Mouse (Mus musculus) myocyte (in vitro differentiated cells): ENCODE measurements around the gene Cd79b. TPM values are rescaled to one million over a fixed set of nuclear protein-coding genes. Genes with fewer than 3 reads are reported as not detected.

Source experiments
- H3K27me3 ChIP-seq: one replicate; pipeline ENCODE4 v1.6.1; 2011; ENCODE audit not compliant: control insufficient read depth, insufficient read depth, insufficient read length
- H3K36me3 ChIP-seq: one replicate; pipeline ENCODE4 v1.6.1; 2011; ENCODE audit not compliant: control insufficient read depth, insufficient read depth
- H3K4me2 ChIP-seq: one replicate; pipeline ENCODE4 v1.6.1; 2011; ENCODE audit warnings: low read depth, control low read depth
- H3K4me3 ChIP-seq: one replicate; pipeline ENCODE4 v1.5.1; 2011; ENCODE audit warnings: mild to moderate bottlenecking, control low read depth, moderate library complexity
- H3K79me2 ChIP-seq: one replicate; pipeline ENCODE4 v1.6.1; 2011; ENCODE audit not compliant: control insufficient read depth, insufficient read depth
- H3ac ChIP-seq: one replicate; pipeline ENCODE4 v1.6.1; 2011; ENCODE audit not compliant: control insufficient read depth, insufficient read length
- CEBPB ChIP-seq: IDR thresholded peaks from 2 replicates; pipeline ENCODE4 v1.6.1; 2011; ENCODE audit warnings: mild to moderate bottlenecking, moderate library complexity; ENCODE audit not compliant: poor library complexity, insufficient read depth, severe bottlenecking
- E2F4 ChIP-seq: IDR thresholded peaks from one replicate; pipeline ENCODE4 v1.6.1; 2011; ENCODE audit warnings: mild to moderate bottlenecking, control low read depth, moderate library complexity; ENCODE audit not compliant: insufficient read depth
- MAX ChIP-seq: IDR thresholded peaks from one replicate; pipeline ENCODE4 v1.6.1; 2011; ENCODE audit warnings: low read depth, mild to moderate bottlenecking, control low read depth
- MYOD1 ChIP-seq, 3 experiments: IDR thresholded peaks; one replicate each; pipeline ENCODE4 v1.6.1; 2011; ENCODE audit warnings: control low read depth in 2 of 3, low read depth in 2 of 3, mild to moderate bottlenecking in 2 of 3, moderate library complexity in 1 of 3; ENCODE audit not compliant: insufficient read length in 2 of 3, control insufficient read depth in 1 of 3
- MYOG ChIP-seq, 3 experiments: IDR thresholded peaks; one replicate each; pipeline ENCODE4 v1.6.1; 2011; ENCODE audit warnings: control low read depth in 2 of 3, low read depth in 2 of 3, mild to moderate bottlenecking in 2 of 3; ENCODE audit not compliant: insufficient read length in 2 of 3, control insufficient read depth in 1 of 3, insufficient read depth in 1 of 3
- POLR2A ChIP-seq: IDR thresholded peaks from one replicate; pipeline ENCODE4 v1.6.1; 2011; ENCODE audit warnings: low read depth, mild to moderate bottlenecking, control low read depth, moderate library complexity; ENCODE audit not compliant: insufficient read length
- POLR2AphosphoS2 ChIP-seq: IDR thresholded peaks from one replicate; pipeline ENCODE4 v1.6.1; 2011; ENCODE audit warnings: low read depth, control low read depth; ENCODE audit not compliant: insufficient read length
- REST ChIP-seq: IDR thresholded peaks from one replicate; pipeline ENCODE4 v1.6.1; 2011; ENCODE audit warnings: mild to moderate bottlenecking, control low read depth, moderate library complexity; ENCODE audit not compliant: insufficient read depth, insufficient read length
- SRF ChIP-seq: IDR thresholded peaks from one replicate; pipeline ENCODE4 v1.6.1; 2011; ENCODE audit warnings: low read depth; ENCODE audit not compliant: control insufficient read depth, insufficient read length
- TCF12 ChIP-seq: IDR thresholded peaks from one replicate; pipeline ENCODE4 v1.6.1; 2011; ENCODE audit warnings: mild to moderate bottlenecking, control low read depth; ENCODE audit not compliant: poor library complexity, insufficient read depth, severe bottlenecking
- TCF3 ChIP-seq: IDR thresholded peaks from one replicate; pipeline ENCODE4 v1.6.1; 2011; ENCODE audit warnings: low read depth, control low read depth; ENCODE audit not compliant: insufficient read length
- USF1 ChIP-seq: IDR thresholded peaks from one replicate; pipeline ENCODE4 v1.6.1; 2011; ENCODE audit warnings: low read depth, mild to moderate bottlenecking, control low read depth, moderate library complexity
- polyA plus RNA-seq: library from polyadenylated mRNA; unstranded; fragments of >200 nt; fragmentation: generic; extraction: Trizol; gene quantifications from one replicate; pipeline ENCODE4 v1.2.1, GENCODE M21; 2012; ENCODE audit warnings: missing spikeins

The Cd79b gene
- polyA plus RNA-seq, 1 experiment = not detected

DNA sequence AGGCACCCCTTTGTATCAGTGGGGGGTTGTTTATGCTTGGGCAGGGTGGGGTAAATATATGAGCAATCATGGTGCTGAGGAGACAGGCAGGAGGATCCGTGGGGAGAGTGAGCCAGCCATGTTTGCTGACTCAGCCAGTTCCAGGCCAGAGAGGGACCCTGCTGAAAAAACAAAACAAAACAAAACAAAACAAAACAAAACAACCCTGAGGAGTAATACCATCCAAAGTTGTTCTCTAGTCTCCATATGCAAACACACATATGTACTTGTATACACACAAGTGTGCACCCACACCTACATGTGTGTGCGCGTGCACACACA lies 8.5 kb downstream of the Cd79b start:
- H3K36me3 ChIP-seq = no peaks in the 10 kb centered on the region
- no peak overlapping the region for H3ac ChIP-seq
- no peak overlapping the region for H3K4me3 ChIP-seq
- H3K4me2 ChIP-seq = no peak overlapping the region
- H3K27me3 ChIP-seq = peaks cover 12% of the 10 kb centered on the region
- no peak for TF ChIP-seq TCF3
- TF ChIP-seq CEBPB = no peak
- no peak for TF ChIP-seq POLR2AphosphoS2
- TF ChIP-seq TCF12 = no peak
- TF ChIP-seq E2F4 = no peak
- no peak for TF ChIP-seq MYOG (IDR thresholded peaks at IDR 0.05; ENCODE audit: control insufficient read depth in 1 of 3, insufficient read depth in 1 of 3, insufficient read length in 2 of 3, low read depth in 2 of 3)
- no peak for TF ChIP-seq POLR2A
- no peak for TF ChIP-seq MAX
- no peak for TF ChIP-seq MYOD1 (IDR thresholded peaks at IDR 0.05; ENCODE audit: control insufficient read depth in 1 of 3, insufficient read length in 2 of 3, low read depth in 2 of 3)
- H3K79me2 ChIP-seq = no peaks in the 10 kb centered on the region

DNA sequence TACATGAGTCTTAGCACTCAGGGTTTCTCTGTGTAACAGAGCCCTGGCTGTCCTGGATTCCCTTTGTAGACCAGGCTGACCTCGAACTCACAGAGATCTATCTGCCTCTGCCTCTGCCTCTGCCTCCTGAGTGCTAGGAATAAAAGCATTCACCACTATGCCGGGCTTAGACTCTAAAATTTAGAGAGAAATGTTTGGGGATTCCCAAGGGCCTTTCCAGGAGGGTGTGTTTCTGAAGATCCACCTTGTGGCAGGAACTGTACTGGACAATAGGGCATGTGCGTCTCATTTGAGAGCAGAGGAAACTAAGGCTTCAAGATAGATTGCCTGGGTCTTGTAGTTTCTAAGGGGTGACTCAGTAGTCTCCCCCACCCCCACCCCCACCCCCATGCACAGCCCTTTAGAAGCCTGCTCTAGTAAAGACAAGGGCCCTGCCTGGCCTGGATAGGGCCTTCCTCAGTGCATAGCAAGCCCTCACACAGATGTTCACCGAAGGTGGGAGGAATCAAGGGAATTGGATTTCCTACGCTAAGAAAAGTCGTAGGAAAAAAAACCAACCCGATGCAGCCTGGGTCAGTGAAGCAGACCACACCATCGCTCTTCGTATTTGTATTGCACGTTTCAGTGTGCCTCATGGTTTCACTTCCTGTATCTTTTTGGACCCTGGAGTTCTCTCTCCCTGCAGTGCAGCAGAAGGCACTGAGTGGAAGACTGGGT lies 9.1 kb downstream of the Cd79b start:
- TF ChIP-seq TCF12 (no peak), POLR2A (no peak), REST (no peak), CEBPB (no peak), MYOG (IDR thresholded peaks at IDR 0.05; ENCODE audit: control insufficient read depth in 1 of 3, insufficient read depth in 1 of 3, insufficient read length in 2 of 3, low read depth in 2 of 3) (no peak), E2F4 (no peak), MYOD1 (IDR thresholded peaks at IDR 0.05; ENCODE audit: control insufficient read depth in 1 of 3, insufficient read length in 2 of 3, low read depth in 2 of 3) (no peak), POLR2AphosphoS2 (no peak), TCF3 (no peak), USF1 (no peak), SRF (no peak), MAX (no peak)
- H3K4me3 ChIP-seq = no peak overlapping the region
- no peak overlapping the region for H3K4me2 ChIP-seq
- no peak overlapping the region for H3ac ChIP-seq
- peaks cover 17% of the 10 kb centered on the region for H3K27me3 ChIP-seq
- no peaks in the 10 kb centered on the region for H3K36me3 ChIP-seq
- no peaks in the 10 kb centered on the region for H3K79me2 ChIP-seq

DNA sequence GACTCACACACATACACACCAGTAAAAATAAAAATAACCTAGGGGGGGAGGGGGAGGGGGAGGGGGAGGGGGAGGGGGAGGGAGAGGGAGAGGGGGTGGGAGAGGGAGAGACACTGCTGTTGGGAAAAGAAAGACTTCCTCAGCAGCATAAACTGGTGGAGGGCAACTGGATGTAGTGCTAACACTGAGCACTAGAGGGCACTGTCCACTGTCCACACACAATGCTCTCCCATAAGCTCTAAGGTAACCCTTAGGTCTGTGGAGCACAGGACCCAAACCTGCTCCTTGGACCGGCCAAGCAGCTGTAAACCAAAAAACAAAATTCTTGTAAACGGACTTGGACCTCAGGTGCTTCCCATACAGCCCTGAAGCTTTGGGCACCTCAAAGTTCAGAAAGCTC lies 11.9 kb downstream of the Cd79b start:
- Histone ChIP-seq H3K36me3 (no peaks in the 10 kb centered on the region), H3ac (no peak overlapping the region), H3K4me2 (no peak overlapping the region), H3K79me2 (no peaks in the 10 kb centered on the region), H3K4me3 (no peak overlapping the region), H3K27me3 (peaks cover 20% of the 10 kb centered on the region)
- TF ChIP-seq TCF12 (no peak), USF1 (no peak), MYOG (IDR thresholded peaks at IDR 0.05; ENCODE audit: control insufficient read depth in 1 of 3, insufficient read depth in 1 of 3, insufficient read length in 2 of 3, low read depth in 2 of 3) (no peak), E2F4 (no peak), TCF3 (no peak), REST (no peak), CEBPB (no peak), POLR2AphosphoS2 (no peak), POLR2A (no peak), MAX (no peak), SRF (no peak)

DNA sequence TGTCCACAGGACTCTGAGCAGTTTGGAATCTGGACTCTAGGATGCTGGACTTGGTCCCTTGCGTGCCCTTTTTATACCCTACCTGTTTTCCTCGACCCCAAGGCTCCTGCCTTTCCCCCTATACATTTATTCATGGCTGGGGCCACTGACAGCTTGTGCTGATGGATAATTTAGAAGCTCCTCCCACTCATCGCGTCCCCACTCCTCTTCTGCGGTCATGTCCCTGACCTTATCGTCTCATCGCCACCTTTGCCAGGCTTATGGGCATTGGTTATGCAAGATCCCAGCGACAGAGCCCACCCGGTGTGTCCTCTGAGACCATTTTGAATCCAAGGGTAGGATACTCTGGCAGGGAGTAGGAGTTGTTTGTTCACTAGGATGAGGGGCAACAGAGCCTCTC lies 12.8 kb downstream of the Cd79b start, which contains the start of gene Gh:
Gene Gh, minus strand, starts transcription at position 101 of the 400 bp plus-strand sequence.
- Histone ChIP-seq H3K4me2 (no peak within 1 kb of the TSS), H3K27me3 (peaks cover 20% of the 10 kb centered on the region), H3K36me3 (no peaks in the 10 kb centered on the region), H3ac (no peak within 1 kb of the TSS), H3K79me2 (no peaks in the 10 kb centered on the region), H3K4me3 (no peak within 1 kb of the TSS)
- TF ChIP-seq POLR2AphosphoS2 = no peak
- TF ChIP-seq TCF3 = no peak

DNA sequence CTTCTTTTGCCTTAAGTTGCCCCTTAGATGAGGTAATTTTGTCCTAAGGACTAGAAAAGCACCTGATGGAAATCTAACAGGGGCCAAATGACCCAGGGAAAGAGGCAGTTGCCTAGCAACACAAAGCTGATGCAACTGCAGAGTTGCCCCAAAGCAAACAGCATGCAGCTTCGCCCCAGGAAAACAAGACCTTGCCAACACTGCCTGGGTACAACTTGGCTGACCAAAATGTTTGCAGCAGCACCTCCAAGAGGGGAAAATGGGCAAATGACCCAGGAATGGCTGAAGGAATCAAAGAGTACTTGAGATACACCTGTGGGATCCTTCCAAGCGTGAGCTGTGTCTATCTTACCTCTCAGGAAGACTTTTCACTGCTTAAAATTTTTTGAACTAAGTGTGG lies 22.7 kb downstream of the Cd79b start:
- H3K36me3 ChIP-seq = no peaks in the 10 kb centered on the region
- H3ac ChIP-seq = no peak overlapping the region
- no peak overlapping the region for H3K4me3 ChIP-seq
- no peaks in the 10 kb centered on the region for H3K27me3 ChIP-seq
- H3K79me2 ChIP-seq = no peaks in the 10 kb centered on the region
- no peak overlapping the region for H3K4me2 ChIP-seq
- TF ChIP-seq POLR2A (no peak), MAX (no peak), SRF (no peak), CEBPB (no peak), REST (no peak), MYOG (IDR thresholded peaks at IDR 0.05; ENCODE audit: control insufficient read depth in 1 of 3, insufficient read depth in 1 of 3, insufficient read length in 2 of 3, low read depth in 2 of 3) (no peak), MYOD1 (IDR thresholded peaks at IDR 0.05; ENCODE audit: control insufficient read depth in 1 of 3, insufficient read length in 2 of 3, low read depth in 2 of 3) (no peak), E2F4 (no peak), POLR2AphosphoS2 (no peak), USF1 (no peak), TCF12 (no peak), TCF3 (no peak)
